Mouse (Mus musculus) hindbrain, embryonic 10.5 days (tissue): ENCODE results near the gene Atf1. TPM values are rescaled to one million over a fixed set of nuclear protein-coding genes. Genes with fewer than 3 reads are reported as not detected.
A peak's percentile ranks its signal among the peaks of the same experiment; 100 is the strongest.

Source experiments
- DNase-seq: peaks from one replicate; pipeline ENCODE4 v3.0.0-alpha.2; 2017; ENCODE audit warnings: low spot score
- H3K27ac ChIP-seq: fragments of 300-500 bp; sonication (generic); 2 replicates; pipeline ENCODE4 v1.5.1; 2016; ENCODE audit warnings: mild to moderate bottlenecking, moderate library complexity
- H3K27me3 ChIP-seq: fragments of 300-500 bp; sonication (generic); 2 replicates; pipeline ENCODE4 v1.6.1; 2016; ENCODE audit warnings: mild to moderate bottlenecking; ENCODE audit not compliant: poor library complexity, insufficient read depth, severe bottlenecking
- H3K36me3 ChIP-seq: fragments of 300-500 bp; sonication (generic); 2 replicates; pipeline ENCODE4 v1.6.1; 2016; ENCODE audit warnings: mild to moderate bottlenecking, moderate library complexity
- H3K4me1 ChIP-seq: fragments of 300-500 bp; sonication (generic); replicated peaks from 2 replicates; pipeline ENCODE4 v1.6.1; 2016; ENCODE audit warnings: mild to moderate bottlenecking
- H3K4me3 ChIP-seq: fragments of 300-500 bp; sonication (generic); 2 replicates; pipeline ENCODE4 v1.5.1; 2016; ENCODE audit warnings: mild to moderate bottlenecking, moderate library complexity
- H3K9me3 ChIP-seq: fragments of 300-500 bp; sonication (generic); 2 replicates; pipeline ENCODE4 v1.6.1; 2016; ENCODE audit warnings: mild to moderate bottlenecking, moderate library complexity
- WGBS: fragments of 180-500 bp; shearing (Covaris S2); methylation state at CpG from one replicate; pipeline ENCODE4 v1.1.7; 2016; 5-methylcytosine and 5-hydroxymethylcytosine counted together
- polyA plus RNA-seq: library from polyadenylated mRNA; unstranded; fragments of >200 nt; fragmentation: Nextera tagmentation; extraction: Ambion mirVana; gene quantifications from 2 replicates; pipeline ENCODE4 v1.2.1, GENCODE M21; 2016

Atf1 gene
- polyA plus RNA-seq, result 22.9 and 34.4 TPM in 2 replicates

DNA sequence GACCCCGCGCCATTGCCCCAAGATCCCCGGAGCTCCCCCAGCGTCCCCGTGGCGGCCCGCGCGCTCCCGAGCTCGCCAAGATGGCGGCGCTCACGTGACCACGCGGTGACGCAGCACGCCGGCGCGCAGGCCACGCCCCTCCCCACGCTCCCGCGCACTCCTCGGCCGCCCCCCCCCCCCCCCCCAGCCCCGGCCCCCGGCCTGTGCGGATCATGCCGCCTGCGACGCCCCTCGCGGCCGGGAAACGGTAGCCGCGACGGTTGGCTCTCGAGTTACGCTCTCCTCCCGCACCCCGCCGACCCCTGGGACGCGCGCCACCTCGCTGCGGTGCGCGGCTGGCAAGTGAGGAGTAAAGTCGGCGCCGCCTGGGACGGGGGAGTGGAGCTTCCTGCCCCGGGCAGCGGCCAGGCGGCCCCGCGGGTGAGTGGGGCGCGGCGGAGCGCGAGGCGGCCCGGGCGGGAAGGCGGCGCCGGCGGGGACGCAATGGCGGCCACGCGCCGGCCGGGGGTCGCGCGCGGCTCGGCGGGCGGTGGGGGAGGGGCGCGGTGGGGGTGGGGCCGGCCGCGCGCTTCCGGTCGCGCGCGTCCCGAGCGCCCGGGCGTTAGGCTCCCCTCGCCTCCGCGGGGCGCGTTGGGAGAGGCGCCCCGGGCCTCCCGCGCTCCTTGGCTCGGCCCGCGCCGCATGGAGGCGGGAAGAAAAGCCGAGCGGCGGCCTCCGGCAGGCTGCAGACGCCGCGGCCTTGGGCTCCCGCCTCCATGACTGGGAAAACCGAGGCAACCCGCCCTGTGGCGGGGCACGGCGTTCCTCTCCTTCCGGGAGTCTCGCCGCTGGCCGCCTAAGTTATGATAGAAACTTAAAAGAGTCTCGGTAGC is at the start of gene Atf1:
TSS of gene Atf1 (plus strand) at position 157 of the 872 bp plus-strand sequence.
- H3K27me3 ChIP-seq, result no peaks in the 10 kb centered on the region
- H3K4me1 ChIP-seq, result peaks cover 22% of the 10 kb centered on the region
- peak within 1 kb of the TSS; percentile 87 for H3K4me3 ChIP-seq
- peak; percentile 93 for DNase-seq
- H3K27ac ChIP-seq, result peak within 1 kb of the TSS; percentile 99
- WGBS, result under 1% methylated on average over 97 of the region's 133 CpGs
- peaks cover 43% of the 10 kb centered on the region for H3K36me3 ChIP-seq
- peaks cover 9% of the 10 kb centered on the region for H3K9me3 ChIP-seq

- WGBS, result 86% methylated on average over 7 of the region's 7 CpGs
- Histone ChIP-seq H3K36me3 (peaks cover 92% of the 10 kb centered on the region), H3K27me3 (no peaks in the 10 kb centered on the region), H3K9me3 (no peaks in the 10 kb centered on the region), H3K4me1 (no peaks in the 10 kb centered on the region), H3K4me3 (no peak overlapping the region), H3K27ac (no peak overlapping the region)
- DNase-seq, result no peak
Observed at GRCm38 (mm10) chr15:100178487-100178886, 49.1 kb upstream of the Atf1 start.

DNA sequence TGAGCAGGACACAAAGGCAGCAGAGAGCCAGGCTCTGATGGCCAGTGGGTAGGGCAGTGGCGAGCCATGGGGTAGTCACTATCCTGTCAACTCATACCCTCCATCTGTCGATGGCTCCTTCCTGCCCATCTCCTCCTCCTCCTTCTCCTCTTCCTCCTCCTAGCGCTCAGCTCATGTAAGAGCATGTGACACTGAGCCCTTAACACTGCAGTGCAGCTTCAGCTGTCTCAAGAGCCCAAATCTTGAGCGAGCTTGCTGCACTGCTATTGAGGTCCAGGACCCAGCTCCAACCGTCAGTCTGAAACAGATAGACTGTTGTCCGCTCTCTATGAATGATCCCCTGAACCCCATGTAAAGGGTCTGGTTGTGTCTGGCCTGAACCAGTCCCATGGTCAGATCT is 47.9 kb upstream of the Atf1 start:
- H3K36me3 ChIP-seq, result peaks cover 92% of the 10 kb centered on the region

DNA sequence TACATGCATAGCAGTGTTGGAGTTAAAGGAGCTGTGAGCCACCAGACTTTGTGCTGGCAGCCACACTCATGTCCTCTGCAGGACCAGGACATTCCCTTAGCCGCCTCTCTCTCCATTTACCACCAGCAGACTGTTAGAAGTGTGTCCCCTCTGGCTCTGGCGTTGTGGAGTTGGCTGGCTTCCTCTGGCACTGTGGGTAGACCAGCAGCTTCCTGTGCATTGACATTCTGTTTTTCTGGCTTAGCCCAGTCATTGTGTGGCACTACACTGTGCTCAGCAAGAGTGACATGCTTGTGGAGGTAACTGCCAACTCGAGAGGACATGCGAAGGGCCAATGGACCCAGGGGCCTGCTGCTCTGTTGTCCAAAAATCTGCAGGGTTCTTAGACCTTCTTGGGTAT is 47.4 kb upstream of the Atf1 start:
- Histone ChIP-seq H3K4me3 (no peak overlapping the region), H3K36me3 (peaks cover 92% of the 10 kb centered on the region), H3K4me1 (no peaks in the 10 kb centered on the region), H3K27me3 (no peaks in the 10 kb centered on the region), H3K27ac (no peak overlapping the region), H3K9me3 (no peaks in the 10 kb centered on the region)
- DNase-seq, result no peak
- 92% methylated on average over 4 of the region's 4 CpGs for WGBS

More for the DNA sequence above, 47.9 kb upstream of the Atf1 start:
- DNase-seq, result no peak
- no peaks in the 10 kb centered on the region for H3K9me3 ChIP-seq
- WGBS, result 94% methylated on average over 6 of the region's 6 CpGs
- no peak overlapping the region for H3K4me3 ChIP-seq
- H3K27me3 ChIP-seq, result no peaks in the 10 kb centered on the region
- H3K4me1 ChIP-seq, result no peaks in the 10 kb centered on the region
- H3K27ac ChIP-seq, result no peak overlapping the region

GRCm38 (mm10) chr15:100181841-100182240 is 45.8 kb upstream of the Atf1 start:
- Histone ChIP-seq H3K4me3 (no peak overlapping the region), H3K9me3 (no peaks in the 10 kb centered on the region), H3K27me3 (no peaks in the 10 kb centered on the region), H3K4me1 (no peaks in the 10 kb centered on the region), H3K36me3 (peaks cover 94% of the 10 kb centered on the region), H3K27ac (no peak overlapping the region)
- DNase-seq, result no peak
- whole genome bisulfite sequencing, result 87% methylated on average over 10 of the region's 10 CpGs

DNA sequence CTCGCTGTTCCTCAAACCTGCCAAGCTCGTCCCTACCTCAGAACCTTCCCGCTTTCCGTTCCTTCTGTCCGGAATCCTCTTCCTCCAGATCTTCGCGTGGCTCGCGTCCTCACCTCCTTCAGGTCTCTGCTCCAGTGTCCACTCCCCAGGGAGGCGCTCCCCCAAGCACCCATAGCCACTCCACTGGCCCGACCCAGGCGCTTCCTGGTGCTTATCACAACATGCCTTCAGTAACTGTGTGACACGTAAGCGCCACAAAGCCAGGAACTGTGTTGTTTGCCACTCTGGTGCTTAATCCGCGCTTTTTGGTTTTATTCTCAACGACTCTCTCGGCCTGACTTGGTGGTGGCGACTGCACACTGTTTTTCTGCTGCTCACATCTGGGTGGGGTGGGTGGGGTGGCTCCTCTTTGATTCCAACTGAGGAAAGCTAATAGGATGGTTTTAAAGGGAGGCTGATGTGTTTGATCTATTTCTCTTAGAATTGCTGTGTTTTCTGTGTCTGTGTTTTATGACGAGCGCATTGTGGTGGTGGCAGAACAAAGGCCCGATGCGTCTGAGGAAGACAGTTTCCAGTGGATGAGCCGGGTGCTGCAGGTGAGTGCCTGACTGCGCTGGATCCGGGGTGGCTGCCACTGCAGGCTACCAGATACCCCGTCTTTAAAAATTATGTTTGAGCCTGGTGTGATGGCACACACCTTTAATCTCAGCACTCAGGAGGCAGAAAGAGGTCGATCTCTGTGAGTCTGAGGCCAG is 44.9 kb upstream of the Atf1 start:
- Histone ChIP-seq H3K4me1 (no peaks in the 10 kb centered on the region), H3K36me3 (peaks cover 94% of the 10 kb centered on the region), H3K9me3 (no peaks in the 10 kb centered on the region), H3K27me3 (no peaks in the 10 kb centered on the region), H3K4me3 (no peak overlapping the region), H3K27ac (no peak overlapping the region)
- no peak for DNase-seq
- WGBS, result 91% methylated on average over 28 of the region's 28 CpGs

DNA sequence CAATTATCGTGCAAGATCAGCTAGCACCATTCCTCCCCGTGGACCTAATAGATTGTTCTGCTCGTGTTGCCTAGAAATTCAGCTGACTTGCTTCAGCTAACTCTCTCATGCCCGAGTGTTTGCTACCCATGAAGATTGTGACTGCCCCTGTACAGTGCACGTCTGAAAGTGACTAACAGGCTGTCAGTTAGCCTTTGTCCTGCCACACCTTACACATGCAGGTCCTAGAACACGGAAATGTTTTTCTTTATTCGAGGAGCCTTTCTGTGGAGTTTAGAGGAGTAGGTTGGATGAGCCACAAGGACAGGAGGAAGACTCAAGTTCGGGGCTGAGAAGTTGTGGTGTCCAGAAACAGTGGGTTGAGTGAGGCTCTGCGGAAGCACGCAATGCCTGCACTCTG is 44.1 kb upstream of the Atf1 start:
- no peak for DNase-seq
- Histone ChIP-seq H3K4me3 (no peak overlapping the region), H3K4me1 (no peaks in the 10 kb centered on the region), H3K27me3 (no peaks in the 10 kb centered on the region), H3K9me3 (no peaks in the 10 kb centered on the region), H3K27ac (no peak overlapping the region), H3K36me3 (peaks cover 93% of the 10 kb centered on the region)
- WGBS, result 94% methylated on average over 10 of the region's 10 CpGs

DNA sequence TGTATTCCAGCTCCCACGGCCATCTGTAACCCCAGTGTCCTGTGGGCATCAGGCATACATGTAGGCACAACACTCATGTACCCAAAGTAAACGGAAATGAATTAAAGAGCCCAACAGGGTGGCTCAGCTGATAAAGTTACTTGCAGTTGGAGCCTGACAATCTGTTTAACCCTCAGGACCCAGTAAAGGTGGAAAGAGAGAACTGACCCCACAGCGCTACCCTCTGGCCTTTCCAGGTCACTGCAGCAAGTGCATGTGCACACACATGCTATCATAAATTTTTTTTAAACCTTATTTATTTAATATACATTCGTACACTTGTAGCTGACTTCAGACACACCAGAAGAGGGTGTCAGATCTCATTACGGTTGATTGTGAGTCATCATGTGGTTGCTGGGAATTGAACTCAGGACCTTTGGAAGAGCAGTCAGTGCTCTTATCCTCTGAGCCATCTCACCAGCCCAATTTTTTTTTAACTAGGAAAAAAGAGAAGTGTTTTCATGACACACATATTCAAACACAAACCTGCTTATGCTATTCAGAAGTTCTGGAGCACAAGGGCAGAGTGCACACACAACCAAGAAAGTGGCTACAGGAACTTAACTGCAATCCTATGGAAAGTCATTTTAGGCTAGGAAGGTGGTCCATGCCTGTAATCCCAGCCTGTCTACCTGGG is 42.7 kb upstream of the Atf1 start:
- Histone ChIP-seq H3K9me3 (no peaks in the 10 kb centered on the region), H3K4me1 (no peaks in the 10 kb centered on the region), H3K27me3 (no peaks in the 10 kb centered on the region), H3K4me3 (no peak overlapping the region), H3K36me3 (peaks cover 98% of the 10 kb centered on the region), H3K27ac (no peak overlapping the region)
- WGBS, result 89% methylated on average over 5 of the region's 5 CpGs
- no peak for DNase-seq

DNA sequence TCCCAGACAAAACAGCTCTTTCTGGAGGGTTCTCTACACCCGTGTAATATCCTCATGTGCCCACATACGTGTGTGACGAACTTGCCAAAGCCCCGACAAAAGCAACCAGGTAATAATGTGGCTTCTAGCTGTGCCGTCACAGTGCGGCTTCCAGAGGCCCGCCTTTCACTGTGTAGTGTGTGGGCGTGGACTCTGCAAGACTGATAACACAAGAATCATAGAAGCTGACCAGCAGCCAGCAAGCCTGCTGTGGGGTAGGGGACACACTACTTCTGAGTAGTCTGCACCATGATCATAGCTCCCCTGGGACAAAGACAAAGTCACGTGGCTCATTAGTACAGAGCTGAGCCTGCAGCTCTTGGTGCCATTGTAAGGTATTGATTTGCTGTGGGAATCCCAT is 41.4 kb upstream of the Atf1 start:
- peaks cover 97% of the 10 kb centered on the region for H3K36me3 ChIP-seq
- no peak overlapping the region for H3K27ac ChIP-seq
- no peaks in the 10 kb centered on the region for H3K4me1 ChIP-seq
- no peak for DNase-seq
- H3K9me3 ChIP-seq, result no peaks in the 10 kb centered on the region
- no peak overlapping the region for H3K4me3 ChIP-seq
- WGBS, result 91% methylated on average over 9 of the region's 9 CpGs
- H3K27me3 ChIP-seq, result no peaks in the 10 kb centered on the region

GRCm38 (mm10) chr15:100186882-100187672 is 40.5 kb upstream of the Atf1 start:
- Histone ChIP-seq H3K27me3 (no peaks in the 10 kb centered on the region), H3K36me3 (peaks cover 97% of the 10 kb centered on the region), H3K27ac (no peak overlapping the region), H3K9me3 (no peaks in the 10 kb centered on the region), H3K4me1 (no peaks in the 10 kb centered on the region), H3K4me3 (no peak overlapping the region)
- no peak for DNase-seq
- 94% methylated on average over 8 of the region's 8 CpGs for WGBS

GRCm38 (mm10) chr15:100188542-100188941 is 39.1 kb upstream of the Atf1 start:
- no peak overlapping the region for H3K4me3 ChIP-seq
- peaks cover 98% of the 10 kb centered on the region for H3K36me3 ChIP-seq
- 90% methylated on average over 5 of the region's 5 CpGs for WGBS
- H3K9me3 ChIP-seq, result no peaks in the 10 kb centered on the region
- H3K27ac ChIP-seq, result no peak overlapping the region
- no peaks in the 10 kb centered on the region for H3K4me1 ChIP-seq
- no peak for DNase-seq
- no peaks in the 10 kb centered on the region for H3K27me3 ChIP-seq

- H3K36me3 ChIP-seq, result peaks cover 98% of the 10 kb centered on the region
- no peak for DNase-seq
- WGBS, result 88% methylated on average over 14 of the region's 14 CpGs
- no peaks in the 10 kb centered on the region for H3K4me1 ChIP-seq
- no peaks in the 10 kb centered on the region for H3K27me3 ChIP-seq
- no peak overlapping the region for H3K27ac ChIP-seq
- H3K4me3 ChIP-seq, result no peak overlapping the region
- no peaks in the 10 kb centered on the region for H3K9me3 ChIP-seq
Observed at GRCm38 (mm10) chr15:100188962-100189404, 38.6 kb upstream of the Atf1 start.
